Mouse (Mus musculus) kidney, postnatal 36 days (tissue): ENCODE measurements around the gene Olfr643.
"Not testable (repeated sequence)": the region's sequence is repeated elsewhere in the genome, so short reads cannot be mapped to it uniquely, and the experiment has no call there.

Experiments
- DNase-seq, 2 experiments: peaks; one replicate each; pipeline ENCODE4 v3.0.0; 2021 to 2022; ENCODE audit warnings: mixed read lengths in 2 of 2

Gene Olfr643

GRCm38 (mm10) chr7:104017203-104017602, 120.0 kb downstream of the Olfr643 start, which contains the start of gene Olfr639:
Gene Olfr639 (minus strand): TSS chr7:104017303.
- DNase-seq, result no peak

GRCm38 (mm10) chr7:103999124-103999523, 138.1 kb downstream of the Olfr643 start:
- DNase-seq, result no peak

- no peak for DNase-seq
Measured at GRCm38 (mm10) chr7:103998446-103998845, 138.8 kb downstream of the Olfr643 start, which contains the start of gene Olfr638. Gene Olfr638 (plus strand): TSS chr7:103998746.

GRCm38 (mm10) chr7:103971782-103972181, 165.4 kb downstream of the Olfr643 start:
- no peak for DNase-seq

- no peak for DNase-seq
Measured at GRCm38 (mm10) chr7:103970852-103971251, 166.4 kb downstream of the Olfr643 start, which contains the start of gene Olfr635. Gene Olfr635 (plus strand): TSS chr7:103971152.

- DNase-seq, result not testable (repeated sequence)
Measured at GRCm38 (mm10) chr7:103966873-103967272, 170.3 kb downstream of the Olfr643 start.
